Mouse (Mus musculus): ENCODE results near the gene Chaf1a.

- no peak for TF ChIP-seq CTCF (IDR thresholded peaks at IDR 0.05; ENCODE audit: insufficient read depth, low read depth, low read length)
- TF ChIP-seq POLR2A (IDR thresholded peaks at IDR 0.05; ENCODE audit: insufficient read depth, low read depth, low read length): no peak
Observed at GRCm38 (mm10) chr17:56117251-56117710, 77.0 kb downstream of the Chaf1a start, which contains the start of gene Plin5.

Data from olfactory bulb, adult 2 months (tissue).